Mouse (Mus musculus): Measurements from ENCODE around the gene Efna1. TPM values are rescaled to one million over a fixed set of nuclear protein-coding genes. Genes with fewer than 3 reads are reported as not detected.

Efna1 gene
- total RNA-seq, 2 experiments from 2014 or later, result not detected

DNA sequence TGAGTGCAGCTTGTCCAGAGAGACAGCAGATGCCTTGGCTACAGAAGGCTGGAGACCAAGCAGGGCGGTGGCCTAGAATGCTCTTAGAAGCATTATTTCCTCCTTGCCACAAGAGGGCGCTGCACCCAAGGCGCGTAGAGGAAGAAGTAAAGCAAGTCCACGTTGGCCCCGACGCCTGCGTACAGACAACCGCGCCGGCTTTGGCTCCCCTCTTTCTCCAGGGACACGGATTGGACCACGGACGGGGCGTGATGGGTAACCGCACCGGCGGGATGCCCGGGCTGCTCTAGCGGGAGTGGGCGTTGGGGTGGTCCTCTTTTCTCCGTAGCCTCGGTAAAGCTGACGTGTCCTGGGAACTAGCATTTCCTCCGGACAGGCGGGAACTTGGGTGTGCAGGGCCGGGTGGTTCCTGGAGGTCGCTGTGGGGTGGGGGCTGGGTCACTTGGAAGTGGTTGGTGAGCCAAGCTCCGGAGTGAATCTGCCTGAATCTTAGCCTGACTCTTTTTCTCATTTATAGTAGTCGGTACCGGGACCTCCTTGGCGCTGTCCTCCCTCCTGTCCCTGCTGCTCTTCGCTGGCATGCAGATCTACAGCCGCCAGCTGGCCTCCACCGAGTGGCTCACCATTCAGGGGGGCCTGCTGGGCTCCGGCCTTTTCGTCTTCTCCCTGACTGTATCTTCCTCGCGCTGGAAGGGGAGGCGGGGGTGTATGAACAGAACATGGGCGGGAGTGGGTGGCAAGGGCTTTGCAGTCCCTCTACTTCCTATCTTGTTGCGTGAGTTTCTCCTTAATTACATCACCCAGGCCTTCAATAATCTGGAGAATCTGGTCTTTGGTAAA is 34.5 kb downstream of the Efna1 start, which contains the start of gene Trim46:
Gene Trim46, minus strand, starts transcription at position 49 of the 840 bp plus-strand sequence.
- peak; percentile 65 for ATAC-seq (replicated peaks; ENCODE audit: poor library complexity, severe bottlenecking)

DNA sequence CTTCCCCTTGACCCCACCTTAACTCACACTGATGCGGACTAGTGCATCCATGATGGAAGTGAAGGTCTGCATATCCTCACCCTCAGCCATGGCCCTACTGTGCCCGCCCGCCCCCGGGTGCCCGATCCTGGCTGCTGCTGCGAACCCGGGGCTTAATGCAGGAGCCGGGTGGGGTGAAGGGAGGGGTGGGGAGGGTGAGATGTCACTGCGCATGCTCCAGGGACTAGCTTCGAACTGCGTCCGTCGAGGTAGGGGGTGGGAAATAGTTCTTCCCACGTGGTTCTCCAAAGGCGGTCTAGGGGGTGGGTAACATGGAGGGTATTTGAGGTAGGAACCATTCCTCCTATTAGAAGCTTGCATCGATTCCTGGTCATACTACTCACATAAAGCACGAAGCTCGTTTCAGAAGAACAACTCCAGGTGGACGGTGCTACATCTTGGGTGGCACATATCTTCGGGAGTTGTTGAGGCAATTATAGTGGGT is 35.2 kb downstream of the Efna1 start, which contains the start of gene Krtcap2:
Gene Krtcap2, plus strand, starts transcription at position 279 of the 484 bp plus-strand sequence.
- ATAC-seq (replicated peaks; ENCODE audit: poor library complexity, severe bottlenecking), result no peak

- ATAC-seq (replicated peaks; ENCODE audit: poor library complexity, severe bottlenecking), result no peak
Measured at GRCm38 (mm10) chr3:89244982-89245687, 35.8 kb downstream of the Efna1 start.

DNA sequence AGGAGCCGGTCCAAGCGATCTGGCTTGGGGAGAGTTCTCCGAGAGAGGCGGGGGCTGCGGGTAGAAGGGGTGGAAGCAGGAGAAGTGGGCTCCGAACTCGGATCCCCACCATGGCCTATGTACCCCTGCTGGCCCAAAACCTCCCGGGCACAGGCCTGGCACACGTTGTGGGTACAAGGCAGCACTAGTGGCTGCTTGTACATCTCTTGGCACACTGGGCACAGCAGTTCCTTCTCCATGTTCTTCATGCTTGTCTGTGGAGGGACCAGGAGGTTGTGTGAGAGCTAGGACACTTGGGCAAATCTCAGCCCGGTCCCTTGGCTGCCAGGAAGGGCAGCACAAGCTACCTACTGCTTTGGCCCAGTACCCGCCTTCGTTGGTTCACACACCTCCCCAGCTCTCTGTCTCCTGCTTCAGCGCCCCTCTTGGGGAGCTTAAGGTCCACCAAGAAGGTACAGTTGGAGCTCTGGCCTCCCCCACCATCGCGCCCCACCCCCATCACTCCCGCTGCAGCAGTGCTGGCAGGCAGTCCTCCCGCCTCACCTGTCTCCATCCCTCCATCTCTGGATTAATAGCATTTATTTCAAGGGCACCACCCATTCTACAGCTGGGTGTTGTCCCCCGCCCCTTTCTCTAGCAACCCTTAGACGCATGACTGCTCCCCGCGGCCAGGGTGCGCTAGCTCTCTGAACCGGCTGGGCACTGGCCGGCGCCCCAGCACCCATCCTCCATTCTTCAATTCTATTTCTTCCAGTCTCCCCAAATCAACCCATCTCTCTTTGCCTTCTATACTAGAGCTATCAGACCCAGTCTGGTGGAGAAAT is 36.6 kb downstream of the Efna1 start:
- ATAC-seq (replicated peaks; ENCODE audit: poor library complexity, severe bottlenecking), result 0 out of 2 replicates have a peak, but pooled peaks have one; percentile 20

GRCm38 (mm10) chr3:89243609-89244008 is 37.3 kb downstream of the Efna1 start:
- peak; percentile 69 for ATAC-seq (replicated peaks; ENCODE audit: poor library complexity, severe bottlenecking)

DNA sequence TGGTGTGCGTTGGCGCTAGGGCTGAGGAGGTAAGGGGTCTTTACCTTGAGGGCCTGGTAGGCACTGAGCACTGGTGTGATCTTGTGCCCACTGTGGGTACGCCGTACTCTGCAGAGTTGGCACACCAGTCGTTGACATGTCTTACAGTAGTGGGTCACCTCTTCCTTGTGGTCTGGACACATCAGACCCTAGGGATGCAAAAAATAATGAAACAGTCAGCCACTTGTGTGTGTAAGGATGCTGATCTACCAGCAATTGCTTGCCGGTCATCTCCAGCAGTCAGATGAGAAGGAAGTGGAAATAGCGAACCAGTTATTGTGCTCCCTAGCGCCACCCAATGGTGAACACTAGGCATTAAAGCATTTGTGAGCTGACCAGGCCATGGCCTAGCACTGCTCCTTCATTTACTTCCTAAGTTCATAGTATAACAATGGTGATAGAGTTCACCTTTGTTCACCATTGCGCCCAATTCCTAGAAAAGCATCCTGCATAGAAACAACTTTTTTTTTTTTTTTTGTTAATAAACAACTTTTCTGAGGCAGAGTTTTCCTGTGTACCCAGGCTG is 38.5 kb downstream of the Efna1 start:
- peak; percentile 36; the same call in 1 of the 2 replicates for ATAC-seq (replicated peaks; ENCODE audit: poor library complexity, severe bottlenecking)

GRCm38 (mm10) chr3:89238494-89238893 is 42.4 kb downstream of the Efna1 start:
- no peak for ATAC-seq (replicated peaks; ENCODE audit: poor library complexity, severe bottlenecking)

GRCm38 (mm10) chr3:89237682-89238081 is 43.3 kb downstream of the Efna1 start:
- ATAC-seq (replicated peaks; ENCODE audit: poor library complexity, severe bottlenecking), result no peak

DNA sequence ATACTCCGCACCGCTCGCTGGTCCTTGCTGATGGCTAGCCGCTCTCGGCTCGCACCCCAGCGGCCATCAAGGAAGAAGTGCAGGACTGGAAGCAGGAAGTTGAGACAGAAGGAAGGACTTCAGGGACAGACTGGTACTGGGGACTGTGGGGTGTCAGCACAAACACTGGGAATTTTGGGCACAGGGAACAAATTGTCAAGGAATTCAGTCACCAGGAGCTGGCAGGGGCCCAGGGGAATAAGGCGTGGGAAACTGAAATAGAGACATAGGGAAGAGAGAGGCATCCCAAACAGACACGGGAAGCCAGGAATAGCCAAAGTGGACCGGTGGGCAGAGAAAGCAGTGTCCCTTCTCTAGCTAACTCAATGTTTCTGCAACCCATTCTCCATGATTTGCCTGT is 44.4 kb downstream of the Efna1 start:
- ATAC-seq (replicated peaks; ENCODE audit: poor library complexity, severe bottlenecking), result no peak

- ATAC-seq (replicated peaks; ENCODE audit: poor library complexity, severe bottlenecking), result peak; percentile 87
Measured at GRCm38 (mm10) chr3:89233562-89234110, 47.3 kb downstream of the Efna1 start.

GRCm38 (mm10) chr3:89232614-89233013 is 48.3 kb downstream of the Efna1 start:
- no peak for ATAC-seq (replicated peaks; ENCODE audit: poor library complexity, severe bottlenecking)

DNA sequence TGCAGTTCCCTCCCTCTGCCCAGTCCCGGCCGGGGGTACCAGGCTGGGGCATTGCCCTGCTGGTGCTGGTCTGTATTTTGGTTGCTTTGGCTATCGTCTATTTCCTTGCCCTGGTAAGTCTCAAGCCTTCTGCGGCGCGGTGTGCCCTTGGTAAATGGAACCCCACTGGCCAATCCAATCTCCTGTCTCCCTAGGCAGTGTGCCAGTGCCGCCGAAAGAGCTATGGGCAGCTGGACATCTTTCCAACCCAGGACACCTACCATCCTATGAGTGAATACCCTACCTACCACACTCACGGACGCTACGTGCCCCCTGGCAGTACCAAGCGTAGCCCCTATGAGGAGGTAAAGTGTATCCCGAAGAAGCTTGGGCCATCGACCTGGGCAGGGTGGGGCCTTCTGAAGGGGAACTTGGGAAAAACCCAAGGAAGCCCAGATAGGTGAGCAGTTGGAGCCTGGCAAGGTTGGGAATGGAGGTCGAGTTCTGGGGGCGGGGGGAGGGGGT is 49.1 kb downstream of the Efna1 start:
- ATAC-seq (replicated peaks; ENCODE audit: poor library complexity, severe bottlenecking), result no peak

DNA sequence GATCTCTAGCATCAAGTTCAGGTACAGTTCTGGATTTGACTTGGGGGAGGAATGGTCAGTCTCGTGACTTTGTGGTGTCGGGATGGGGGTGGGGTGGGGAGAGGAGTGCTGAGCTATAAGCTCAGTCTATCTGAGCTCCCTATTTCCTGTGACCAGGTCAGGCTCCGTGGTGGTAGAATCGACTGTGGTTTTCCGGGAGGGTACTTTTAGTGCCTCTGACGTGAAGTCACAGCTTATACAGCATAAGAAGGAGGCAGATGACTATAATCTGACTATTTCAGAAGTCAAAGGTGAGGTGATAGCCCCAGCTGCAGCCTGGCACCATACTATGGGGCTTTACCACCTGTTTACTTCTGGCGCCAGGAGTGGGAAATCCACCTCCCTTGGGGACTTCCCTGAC is 49.6 kb downstream of the Efna1 start:
- ATAC-seq (replicated peaks; ENCODE audit: poor library complexity, severe bottlenecking), result no peak

DNA sequence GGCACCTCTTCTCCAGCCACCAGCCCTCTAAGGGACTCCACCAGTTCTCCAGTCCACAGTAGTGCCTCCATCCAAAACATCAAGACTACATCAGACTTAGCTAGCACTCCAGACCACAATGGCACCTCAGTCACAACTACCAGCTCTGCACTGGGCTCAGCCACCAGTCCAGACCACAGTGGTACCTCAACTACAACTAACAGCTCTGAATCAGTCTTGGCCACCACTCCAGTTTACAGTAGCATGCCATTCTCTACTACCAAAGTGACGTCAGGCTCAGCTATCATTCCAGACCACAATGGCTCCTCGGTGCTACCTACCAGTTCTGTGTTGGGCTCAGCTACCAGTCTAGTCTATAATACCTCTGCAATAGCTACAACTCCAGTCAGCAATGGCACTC is 50.4 kb downstream of the Efna1 start:
- no peak for ATAC-seq (replicated peaks; ENCODE audit: poor library complexity, severe bottlenecking)

DNA sequence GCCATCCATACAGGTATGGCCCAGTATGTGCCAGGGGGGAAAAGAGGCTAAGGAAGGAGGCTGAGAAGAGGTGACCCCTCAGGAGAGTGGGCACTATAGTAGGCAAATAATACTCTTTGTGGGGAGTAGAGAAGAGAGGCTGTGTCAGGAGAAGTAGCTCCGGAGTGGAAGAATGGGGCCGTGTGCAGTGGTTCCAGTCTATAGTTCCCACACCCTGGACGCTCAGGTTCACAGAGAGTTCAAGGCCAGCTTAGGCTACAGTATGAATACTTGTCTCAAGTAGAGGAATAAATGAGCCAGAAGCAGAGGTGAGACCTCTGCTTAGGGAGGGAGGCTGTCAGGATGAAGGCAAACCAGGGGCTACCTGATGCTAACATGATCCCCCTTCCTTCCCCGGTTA is 51.7 kb downstream of the Efna1 start:
- no peak for ATAC-seq (replicated peaks; ENCODE audit: poor library complexity, severe bottlenecking)

DNA sequence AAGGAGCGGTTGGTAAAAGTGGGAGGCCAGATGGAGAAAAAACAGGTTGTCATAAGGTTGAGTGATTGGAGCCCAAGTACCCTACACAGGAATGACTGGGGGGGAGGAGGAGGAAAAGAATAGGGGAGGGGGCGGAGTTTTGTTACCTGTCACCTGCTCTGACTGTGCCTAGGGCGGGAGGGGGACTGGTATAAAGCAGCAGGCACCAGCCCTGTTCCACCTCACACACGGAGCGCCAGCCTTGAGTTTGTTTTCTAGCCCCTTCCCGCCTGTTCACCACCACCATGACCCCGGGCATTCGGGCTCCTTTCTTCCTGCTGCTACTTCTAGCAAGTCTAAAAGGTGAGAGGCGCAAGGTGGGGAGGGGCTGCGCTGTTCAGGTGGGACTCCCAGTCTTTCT is 52.1 kb downstream of the Efna1 start, which contains the start of gene Muc1:
Gene Muc1, plus strand, starts transcription at position 222 of the 400 bp plus-strand sequence.
- no peak for ATAC-seq (replicated peaks; ENCODE audit: poor library complexity, severe bottlenecking)

- peak; percentile 76 for ATAC-seq (replicated peaks; ENCODE audit: poor library complexity, severe bottlenecking)
Measured at GRCm38 (mm10) chr3:89228180-89228549, 52.8 kb downstream of the Efna1 start.

- ATAC-seq (replicated peaks; ENCODE audit: poor library complexity, severe bottlenecking), result peak; percentile 61
Measured at GRCm38 (mm10) chr3:89227307-89228179, 53.4 kb downstream of the Efna1 start.
